Mouse (Mus musculus) C2C12 (cell line): ENCODE measurements at regions not wholly inside any gene's neighbourhood (a gene's known extent, or its start where the extent isn't known, plus 50 kb on each side); places are given as distances from the start of the nearest gene placed in this dataset.
"Not testable (repeated sequence)": the region's sequence is repeated elsewhere in the genome, so short reads cannot be mapped to it uniquely, and the experiment has no call there.

Source experiments
- H3K27me3 ChIP-seq: one replicate; pipeline ENCODE4 v1.6.1; 2011; ENCODE audit not compliant: control insufficient read depth, insufficient read depth, insufficient read length
- H3K36me3 ChIP-seq: one replicate; pipeline ENCODE4 v1.6.1; 2011; ENCODE audit not compliant: control insufficient read depth, insufficient read depth
- H3K4me3 ChIP-seq: one replicate; pipeline ENCODE4 v1.5.1; 2011; ENCODE audit warnings: mild to moderate bottlenecking, control low read depth; ENCODE audit not compliant: poor library complexity, insufficient read depth, severe bottlenecking
- H3K79me2 ChIP-seq: one replicate; pipeline ENCODE4 v1.6.1; 2011; ENCODE audit not compliant: control insufficient read depth, insufficient read depth
- H3K79me3 ChIP-seq: one replicate; pipeline ENCODE4 v1.6.1; 2011; ENCODE audit warnings: low read depth, control low read depth
- H3ac ChIP-seq: one replicate; pipeline ENCODE3; 2011; ENCODE audit warnings: low read depth; ENCODE audit not compliant: control insufficient read depth, insufficient read length
- CEBPB ChIP-seq: IDR thresholded peaks from one replicate; pipeline ENCODE4 v1.6.1; 2011; ENCODE audit warnings: low read depth, mild to moderate bottlenecking, control low read depth, moderate library complexity
- CTCF ChIP-seq: IDR thresholded peaks from one replicate; pipeline ENCODE4 v1.5.1; 2011; ENCODE audit not compliant: control insufficient read depth, insufficient read depth, insufficient read length
- FOSL1 ChIP-seq: IDR thresholded peaks from one replicate; pipeline ENCODE4 v1.8.0; 2011; ENCODE audit warnings: mild to moderate bottlenecking, low read length; ENCODE audit not compliant: poor library complexity, insufficient read depth, severe bottlenecking
- MAX ChIP-seq: IDR thresholded peaks from one replicate; pipeline ENCODE4 v1.6.1; 2011; ENCODE audit warnings: mild to moderate bottlenecking, control low read depth
- MYOD1 ChIP-seq: IDR thresholded peaks from one replicate; pipeline ENCODE4 v1.6.1; 2011; ENCODE audit warnings: low read depth; ENCODE audit not compliant: control insufficient read depth, insufficient read length
- MYOG ChIP-seq: IDR thresholded peaks from one replicate; pipeline ENCODE4 v1.6.1; 2011; ENCODE audit not compliant: control insufficient read depth, insufficient read length; ENCODE audit errors: extremely low read depth
- USF1 ChIP-seq: IDR thresholded peaks from one replicate; pipeline ENCODE4 v1.6.1; 2011; ENCODE audit warnings: low read depth, mild to moderate bottlenecking, control low read depth, moderate library complexity

DNA sequence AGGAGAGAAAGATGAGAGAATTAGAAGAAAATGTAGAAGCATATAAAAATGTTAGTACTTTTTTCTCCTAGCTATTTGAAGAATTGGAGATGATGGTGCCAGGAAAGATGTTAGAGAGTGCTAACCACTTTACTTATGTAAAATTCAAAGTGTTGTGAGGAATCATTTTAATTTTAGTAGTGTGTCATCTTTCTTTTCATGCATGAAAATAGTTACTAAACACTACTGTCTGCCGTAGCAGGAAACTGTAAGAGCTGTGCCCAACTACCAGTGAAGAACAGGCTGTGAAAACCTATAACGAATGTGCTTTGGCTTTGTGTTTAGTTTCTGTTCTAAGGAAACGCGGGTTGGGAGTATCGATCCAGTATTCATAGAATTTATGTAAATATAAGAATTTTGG, 403.1 kb downstream of the Zpld1 start:
- TF ChIP-seq USF1: no peak
- no peak for TF ChIP-seq FOSL1
- TF ChIP-seq MYOG: no peak
- no peak for TF ChIP-seq CTCF
- TF ChIP-seq MYOD1: no peak
- no peak for TF ChIP-seq MAX
- no peak for TF ChIP-seq CEBPB
- H3ac ChIP-seq: no peak overlapping the region
- no peaks in the 10 kb centered on the region for H3K36me3 ChIP-seq
- no peak overlapping the region for H3K4me3 ChIP-seq
- H3K79me3 ChIP-seq: no peaks in the 10 kb centered on the region
- no peaks in the 10 kb centered on the region for H3K79me2 ChIP-seq
- no peaks in the 10 kb centered on the region for H3K27me3 ChIP-seq

DNA sequence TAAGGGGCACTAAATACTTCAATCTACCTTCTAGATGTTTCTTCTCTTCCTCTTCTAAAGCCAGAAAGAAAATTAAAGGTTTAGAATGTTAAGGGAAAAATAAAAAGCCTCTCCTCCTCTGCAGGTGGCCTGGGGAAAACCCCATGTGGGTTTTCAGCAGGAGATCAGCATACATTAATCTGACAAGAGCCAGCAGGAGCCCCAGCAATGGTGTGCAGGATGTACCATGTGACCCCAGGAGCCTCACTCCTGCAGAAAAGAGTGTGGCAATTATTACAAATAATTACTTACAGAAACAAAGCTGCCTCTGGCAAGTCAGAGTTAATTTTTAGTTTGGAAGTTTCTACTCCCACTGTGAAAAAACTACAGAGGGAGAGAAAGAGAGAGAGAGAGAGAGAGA, 440.4 kb downstream of the Zpld1 start:
- Histone ChIP-seq H3K36me3 (no peaks in the 10 kb centered on the region), H3K4me3 (no peak overlapping the region), H3K79me3 (no peaks in the 10 kb centered on the region), H3K27me3 (no peaks in the 10 kb centered on the region), H3ac (no peak overlapping the region), H3K79me2 (no peaks in the 10 kb centered on the region)
- no peak for TF ChIP-seq MYOG
- no peak for TF ChIP-seq CEBPB
- no peak for TF ChIP-seq MAX
- no peak for TF ChIP-seq MYOD1
- TF ChIP-seq FOSL1: no peak
- TF ChIP-seq USF1: no peak
- no peak for TF ChIP-seq CTCF

DNA sequence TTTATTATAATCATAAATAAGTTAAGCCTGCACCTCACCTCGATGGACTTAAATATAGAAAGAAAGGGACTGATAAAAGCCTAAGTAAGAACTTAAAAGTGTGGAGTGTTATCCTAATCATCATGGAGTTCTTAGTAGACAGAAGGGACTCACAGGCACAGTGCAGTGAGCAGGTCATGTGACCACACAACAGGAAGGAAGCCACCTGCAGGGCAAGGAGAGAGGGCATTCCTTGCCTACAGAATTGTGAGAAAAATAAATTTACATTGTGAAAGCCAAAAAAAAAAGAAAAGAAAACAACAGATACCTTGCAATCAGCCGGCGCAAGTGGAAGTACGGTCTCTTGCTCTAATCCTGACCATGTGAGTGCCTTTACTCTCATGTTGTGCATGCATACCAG, 454.8 kb downstream of the Zpld1 start:
- not testable (repeated sequence) for H3K27me3 ChIP-seq, H3K36me3 ChIP-seq, H3ac ChIP-seq, H3K4me3 ChIP-seq, H3K79me3 ChIP-seq, H3K79me2 ChIP-seq
